Mouse (Mus musculus) MN1 (cell line): Measurements from ENCODE around the gene Zfp664.

Experiments
- DNase-seq: peaks from one replicate; pipeline ENCODE4 v3.0.0-alpha.2; 2016; ENCODE audit warnings: low spot score

The Zfp664 gene

DNA sequence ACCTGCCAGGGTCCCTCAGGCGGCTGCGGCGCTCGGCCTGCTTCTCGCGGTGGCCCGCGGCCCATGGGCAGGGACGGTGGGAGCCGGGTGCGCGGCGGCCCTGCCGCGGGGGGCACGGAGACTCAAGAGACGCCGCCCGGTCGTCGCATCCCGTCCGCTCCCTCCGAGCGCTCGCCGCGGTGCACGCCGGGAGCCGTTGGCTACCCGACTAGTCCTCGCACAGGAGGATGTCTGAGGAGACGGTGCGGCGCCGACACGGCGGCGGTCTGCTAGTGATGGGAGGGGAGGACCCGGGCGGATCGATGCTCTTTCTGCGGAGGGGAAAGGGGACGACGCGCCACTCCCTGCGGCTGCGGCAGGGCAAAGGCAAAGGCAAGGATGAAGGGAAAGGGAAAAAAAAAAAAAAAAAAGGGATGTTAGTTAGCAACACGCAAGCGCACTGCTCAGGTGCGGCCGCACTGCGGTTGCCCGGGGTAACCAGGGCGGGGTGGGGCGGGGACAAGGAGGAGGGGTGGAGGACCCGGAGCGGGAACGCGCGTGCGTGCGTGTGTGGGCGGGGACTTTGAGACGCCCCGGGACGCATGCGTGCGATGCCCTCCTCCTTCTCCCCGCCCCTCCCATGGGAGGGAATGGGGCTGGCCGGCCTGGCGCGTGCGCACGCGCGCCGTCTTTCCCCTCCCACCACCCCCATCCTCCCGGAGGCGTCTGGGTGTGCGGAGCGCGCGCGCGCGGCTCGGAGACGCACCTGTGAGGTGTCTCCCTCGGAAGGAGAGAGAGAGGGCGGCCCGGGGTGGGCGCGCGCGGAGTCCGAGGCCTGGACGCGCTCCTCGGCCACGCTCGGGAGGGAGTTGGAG, at the start of gene Zfp664, which contains the start of gene Ccdc92:
Gene Zfp664 (plus strand): TSS at position 679 of the 854 bp plus-strand sequence.
Gene Ccdc92 (minus strand): TSS at position 412 of the 854 bp plus-strand sequence.
- peak; percentile 98 for DNase-seq

DNA sequence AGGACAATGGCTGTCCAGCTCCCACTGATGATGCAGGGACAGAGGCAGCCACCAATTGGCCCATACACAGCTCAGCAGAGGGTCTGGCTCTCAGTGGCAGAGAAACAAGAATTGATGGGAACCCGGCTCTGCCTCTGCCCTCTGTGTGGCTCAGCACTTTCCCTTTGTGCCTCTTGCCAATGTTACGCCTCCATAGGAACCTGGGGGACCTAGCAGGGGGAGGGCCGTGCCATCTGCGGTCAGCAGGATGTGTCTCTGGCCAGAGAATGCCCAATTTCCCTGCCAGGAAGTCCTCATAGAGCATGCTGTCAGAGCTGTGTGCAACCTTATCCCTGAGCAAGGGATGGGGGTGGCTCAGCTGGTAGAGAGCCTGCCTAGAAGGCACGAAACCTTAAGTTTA, 47.7 kb upstream of the Zfp664 start:
- DNase-seq, result peak; percentile 18

DNA sequence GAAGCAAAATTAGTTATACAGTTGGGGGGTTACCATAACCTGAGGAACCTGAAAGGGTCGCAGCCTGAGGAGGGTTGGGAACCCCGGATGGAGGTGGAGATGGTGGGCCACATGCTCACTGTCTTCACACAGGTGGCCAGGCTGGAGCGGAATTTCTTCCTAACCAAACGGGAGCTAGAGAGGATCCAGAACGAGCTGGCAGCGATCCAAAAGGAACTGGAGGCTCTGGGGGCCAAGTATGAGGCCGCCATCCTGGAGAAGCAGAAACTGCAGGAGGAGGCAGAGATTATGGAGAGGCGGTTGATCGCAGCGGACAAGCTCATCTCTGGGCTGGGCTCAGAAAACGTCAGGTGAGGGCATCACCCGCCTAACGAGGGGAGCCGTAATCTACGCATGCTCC, 45.4 kb upstream of the Zfp664 start:
- no peak for DNase-seq

DNA sequence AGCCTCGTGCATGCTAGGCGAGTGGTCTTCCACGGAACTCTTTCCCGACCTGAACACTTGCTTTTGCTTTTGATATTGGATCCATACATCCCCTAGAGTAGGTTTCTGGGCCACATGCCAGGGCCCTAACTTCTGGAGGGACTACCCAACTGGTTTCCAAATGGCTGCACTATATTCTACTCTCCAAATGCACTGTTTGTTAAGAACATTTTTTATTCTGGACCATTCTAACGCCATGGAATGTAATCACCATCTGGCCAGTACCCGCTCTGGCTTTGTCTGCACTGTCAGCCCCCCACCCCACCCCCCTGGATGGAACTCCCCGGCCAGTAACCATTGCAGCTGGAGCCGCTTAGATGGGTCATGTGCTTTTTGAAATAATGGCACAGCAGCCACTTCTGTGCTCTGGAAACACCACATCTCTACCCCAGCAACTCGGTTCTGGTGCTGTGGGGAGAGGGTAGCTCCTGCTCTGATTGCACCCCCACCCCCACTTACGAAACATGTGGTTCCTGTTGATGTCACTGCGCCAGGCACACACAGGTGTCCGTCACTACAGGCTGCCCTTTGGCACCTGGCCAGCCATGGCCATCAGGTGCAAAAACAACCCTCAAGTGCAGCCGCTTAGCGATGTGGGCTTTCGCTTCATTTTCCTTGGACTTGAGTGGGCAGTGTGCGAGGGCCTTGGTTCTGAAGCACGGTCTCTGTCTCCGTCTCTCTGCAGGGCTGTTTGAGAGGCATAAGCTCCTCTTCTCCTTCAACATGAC, 40.2 kb upstream of the Zfp664 start:
- no peak for DNase-seq

DNA sequence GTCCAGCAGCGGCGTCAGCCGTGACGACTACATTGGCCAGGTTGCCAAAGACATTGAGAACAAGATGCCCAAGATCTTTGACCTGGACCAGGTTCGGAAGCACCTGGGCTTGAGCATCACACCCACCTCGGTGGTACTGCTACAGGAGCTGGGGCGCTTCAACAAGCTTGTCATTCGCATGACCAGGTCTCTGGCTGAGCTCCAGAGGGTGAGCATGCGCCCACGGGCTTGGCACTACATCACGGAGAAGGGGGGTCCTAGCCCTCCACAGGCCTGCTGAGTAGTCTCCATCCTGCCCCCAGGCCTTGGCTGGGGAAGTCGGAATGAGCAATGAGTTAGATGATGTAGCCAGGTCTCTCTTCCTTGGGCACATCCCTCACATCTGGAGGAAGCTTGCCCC, 32.2 kb upstream of the Zfp664 start:
- no peak for DNase-seq

DNA sequence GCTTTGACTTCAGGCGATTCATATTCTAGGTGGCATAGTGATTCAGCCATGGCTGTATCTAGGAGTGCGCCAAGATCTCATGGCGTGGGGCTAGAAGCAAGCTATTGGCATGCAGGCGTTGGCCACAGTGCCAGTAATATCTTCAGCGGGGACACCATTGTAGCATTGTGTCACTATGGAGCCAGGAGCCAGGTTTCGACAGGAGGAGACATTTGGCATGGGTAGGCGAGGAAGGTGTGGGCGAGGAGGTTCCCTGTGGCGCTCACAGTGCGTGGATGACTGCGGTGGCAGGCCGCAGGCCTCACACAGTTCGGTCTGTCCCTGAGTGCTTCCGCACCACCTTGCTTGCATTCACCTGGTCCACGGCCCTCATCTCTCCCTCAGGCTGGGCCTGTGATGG, 27.3 kb upstream of the Zfp664 start:
- DNase-seq, result no peak

DNA sequence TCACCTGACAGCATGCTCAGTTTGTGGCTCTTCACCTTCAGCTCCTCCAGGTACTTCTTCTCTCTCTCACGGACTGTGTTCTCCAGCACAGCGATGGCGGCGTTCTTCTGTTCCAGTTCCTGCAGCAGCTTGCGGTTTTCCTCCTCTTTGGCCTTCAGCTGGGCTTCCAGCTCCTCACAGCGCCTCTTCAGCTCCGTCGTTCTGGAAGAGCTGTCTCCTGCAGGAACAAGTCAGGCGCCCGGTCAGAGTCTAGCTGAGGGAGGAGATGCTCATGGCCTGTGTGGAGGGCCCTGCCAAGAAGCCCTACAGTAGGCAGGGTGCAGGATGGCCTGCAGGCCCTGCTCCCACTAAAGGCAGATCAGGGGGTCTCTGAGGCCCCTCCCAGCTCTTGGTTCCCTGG, 26.4 kb upstream of the Zfp664 start:
- DNase-seq, result no peak

DNA sequence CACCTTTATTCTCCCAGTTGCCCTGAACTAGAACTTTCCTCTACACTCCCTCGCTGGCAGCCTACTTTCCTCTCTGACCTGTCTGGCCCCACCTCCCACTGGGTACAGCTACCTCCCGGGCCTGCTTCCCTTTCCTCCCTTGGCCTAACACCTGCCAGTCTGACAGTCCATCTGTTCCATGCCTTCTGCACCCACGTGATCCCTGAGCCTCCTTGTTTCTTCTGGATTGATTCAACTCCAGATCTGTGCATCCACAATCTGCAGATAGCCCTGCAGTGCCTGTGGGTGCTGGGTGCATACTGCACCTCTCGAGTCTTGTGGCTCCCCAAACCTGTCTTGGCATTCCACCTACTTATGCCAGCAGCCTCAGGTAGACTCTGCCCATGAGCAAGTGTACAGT, 25.9 kb upstream of the Zfp664 start:
- no peak for DNase-seq

DNA sequence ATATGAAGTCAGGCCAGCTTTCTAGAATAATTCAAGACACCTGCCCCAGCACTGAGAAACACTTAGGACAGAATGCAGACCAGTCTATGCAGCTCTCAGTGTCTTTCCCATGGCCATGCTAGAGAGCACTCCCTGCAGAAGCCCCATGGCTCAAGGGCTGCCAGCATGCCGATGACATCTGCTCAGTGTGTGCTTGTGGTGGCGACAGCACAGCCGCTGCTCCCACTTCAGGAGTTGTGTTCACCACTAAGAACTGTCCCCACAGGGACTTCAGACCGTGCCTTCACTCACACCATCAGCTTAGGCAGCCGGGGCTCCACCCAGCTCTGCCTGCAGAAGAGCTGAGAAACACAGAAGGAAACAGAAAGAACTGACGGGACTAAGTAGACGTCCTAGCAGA, 22.3 kb upstream of the Zfp664 start:
- no peak for DNase-seq

DNA sequence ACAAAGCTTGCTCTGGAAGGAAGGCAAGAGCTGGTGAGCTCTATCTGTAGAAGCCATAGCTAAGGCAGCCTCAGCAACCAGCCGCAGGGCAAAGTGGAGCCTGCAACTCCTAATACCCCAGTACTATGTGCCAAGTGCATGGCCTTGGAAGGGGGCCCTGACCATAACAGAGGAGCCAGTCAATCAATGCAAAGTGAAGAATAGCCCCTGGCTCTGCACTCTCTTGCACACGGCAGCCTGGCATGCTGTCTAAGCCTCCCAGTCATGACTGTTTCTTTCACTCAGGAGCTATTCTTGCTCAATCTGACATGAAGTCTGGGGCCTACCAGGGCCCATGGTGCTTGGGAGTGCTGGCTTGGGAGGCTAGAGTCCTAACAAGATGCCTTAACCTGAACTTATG, 21.8 kb upstream of the Zfp664 start:
- no peak for DNase-seq

DNA sequence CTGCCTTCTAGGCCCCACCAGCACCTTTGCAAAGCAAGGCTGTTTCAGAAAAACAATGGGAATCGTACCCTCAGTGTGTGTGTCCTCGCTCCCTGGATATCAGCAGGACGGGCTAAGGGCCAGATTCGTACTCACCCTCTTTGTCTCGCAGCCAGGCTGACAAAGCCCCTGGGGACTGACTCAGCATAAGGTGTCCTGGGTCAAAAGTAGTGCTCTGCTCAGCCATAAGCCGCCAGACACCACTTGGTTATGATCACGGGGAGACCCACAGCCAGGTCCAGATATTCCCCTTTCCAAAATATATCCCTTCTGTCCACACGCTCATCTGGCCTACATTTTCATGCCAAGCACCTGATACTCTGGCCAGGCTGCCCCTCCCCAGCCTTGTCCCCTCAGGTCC, 19.1 kb upstream of the Zfp664 start:
- peak; percentile 52 for DNase-seq

DNA sequence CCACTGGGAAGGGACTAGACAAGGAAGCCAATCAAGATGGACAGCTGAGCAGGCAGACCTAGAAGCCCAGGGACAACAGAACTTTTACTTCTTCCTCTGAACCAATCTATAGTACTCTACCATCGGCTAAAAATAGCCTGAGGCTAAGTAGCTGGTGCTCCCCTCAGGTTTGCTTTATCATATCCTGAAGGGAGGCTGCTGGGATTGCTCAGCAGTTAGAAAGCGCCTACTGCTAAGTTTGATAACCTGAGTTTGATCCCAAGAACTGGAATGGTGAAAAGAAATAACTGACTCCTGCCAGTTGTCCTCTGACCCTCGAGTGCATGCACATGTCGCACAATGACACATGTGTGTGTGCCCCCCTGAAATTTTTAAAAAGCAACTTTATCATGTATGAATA, 17.6 kb upstream of the Zfp664 start:
- no peak for DNase-seq

DNA sequence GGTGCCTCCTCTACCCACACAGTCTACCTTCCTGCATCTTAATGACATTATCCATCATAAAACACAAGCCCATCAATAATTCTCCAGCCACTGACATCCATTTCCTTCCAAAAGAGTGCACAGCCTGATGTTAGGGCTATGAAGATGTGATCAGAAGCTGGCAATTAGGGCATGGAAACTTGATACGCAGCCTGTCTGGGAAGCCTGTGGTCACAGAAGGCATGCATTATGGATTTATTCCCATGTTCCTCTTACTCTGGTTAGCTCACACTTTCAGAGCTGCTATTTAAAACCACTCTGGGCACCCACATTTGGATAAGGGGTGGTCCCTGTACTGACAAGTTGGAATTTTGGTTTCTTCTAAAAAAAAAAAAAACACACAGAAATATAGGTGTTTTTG, 15.5 kb upstream of the Zfp664 start:
- peak; percentile 22 for DNase-seq

DNA sequence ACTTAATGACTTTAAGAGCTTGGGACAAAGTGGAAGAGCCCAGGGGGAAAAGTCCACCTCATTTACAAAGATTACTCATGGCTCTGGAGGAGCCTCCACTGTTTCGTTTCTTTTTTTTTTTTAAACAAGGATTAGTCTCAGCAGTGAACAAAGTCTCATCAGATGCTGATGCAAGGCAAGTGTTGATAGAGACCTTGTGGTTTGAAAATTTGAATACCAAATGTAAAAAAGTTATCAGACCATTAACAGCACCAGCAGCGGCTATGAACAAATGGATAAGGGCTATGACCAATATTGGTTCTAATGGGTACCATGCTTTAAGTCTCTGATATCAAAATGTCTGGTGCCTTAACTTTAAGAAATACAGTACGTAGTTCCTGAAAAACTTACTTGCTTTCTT, 13.5 kb upstream of the Zfp664 start:
- DNase-seq, result no peak

DNA sequence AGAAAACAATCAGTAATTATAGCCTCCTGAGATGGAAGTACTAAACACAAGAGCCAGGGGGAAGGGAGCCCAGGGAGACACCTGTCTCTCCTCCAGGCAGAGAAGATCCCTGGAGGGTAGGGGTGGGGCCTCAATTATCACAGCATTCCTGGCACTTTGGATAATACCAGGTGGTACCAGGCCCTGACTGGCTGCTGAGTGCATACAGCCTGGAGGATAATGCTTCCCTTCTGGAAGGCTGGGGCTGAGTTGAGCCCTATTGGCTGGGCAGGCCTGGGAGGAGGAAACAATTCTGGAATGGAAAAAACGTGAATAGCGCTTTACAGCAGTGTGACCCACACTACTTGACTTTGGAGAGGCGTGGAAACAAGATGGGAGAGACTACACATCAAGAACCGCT, 10.9 kb upstream of the Zfp664 start:
- DNase-seq, result no peak

DNA sequence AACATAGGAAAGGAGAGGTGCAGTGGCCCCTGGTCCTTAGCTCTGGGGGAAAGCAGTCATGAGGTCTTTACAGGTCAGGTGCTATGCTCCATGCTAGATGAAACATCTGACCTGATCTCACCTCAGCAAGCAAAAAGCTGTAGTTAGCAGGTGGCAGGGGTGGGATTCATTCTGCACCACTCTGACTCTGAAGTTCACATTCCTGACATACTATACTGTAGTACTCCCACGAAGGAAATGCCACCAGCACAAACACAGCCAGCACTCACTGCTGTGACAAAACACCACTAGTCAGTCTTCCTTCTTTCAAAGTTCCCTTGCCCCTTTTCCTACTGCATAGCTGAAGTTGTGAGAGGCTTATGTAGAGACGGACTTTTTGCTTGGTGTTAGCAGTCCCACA, 10.2 kb upstream of the Zfp664 start:
- no peak for DNase-seq

DNA sequence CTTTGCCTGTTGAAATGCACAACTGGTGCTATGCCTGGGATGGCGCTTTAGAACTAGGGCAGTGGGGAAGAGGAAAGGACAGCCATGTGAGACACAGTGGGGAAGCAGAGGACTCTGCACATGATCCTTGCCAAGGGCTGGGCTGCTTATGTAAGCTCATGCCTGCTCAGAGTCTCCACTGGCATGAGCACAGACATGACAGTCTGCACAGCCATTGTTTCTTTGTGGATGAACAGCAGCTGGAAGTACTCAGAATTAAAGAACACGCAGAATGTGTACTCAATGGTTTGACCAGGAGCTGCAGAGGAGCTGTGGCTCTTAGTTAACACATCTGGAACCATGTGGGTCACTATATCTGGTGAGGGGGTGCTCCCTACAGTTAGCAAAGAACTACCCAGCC, 9.4 kb upstream of the Zfp664 start:
- DNase-seq, result peak; percentile 16

DNA sequence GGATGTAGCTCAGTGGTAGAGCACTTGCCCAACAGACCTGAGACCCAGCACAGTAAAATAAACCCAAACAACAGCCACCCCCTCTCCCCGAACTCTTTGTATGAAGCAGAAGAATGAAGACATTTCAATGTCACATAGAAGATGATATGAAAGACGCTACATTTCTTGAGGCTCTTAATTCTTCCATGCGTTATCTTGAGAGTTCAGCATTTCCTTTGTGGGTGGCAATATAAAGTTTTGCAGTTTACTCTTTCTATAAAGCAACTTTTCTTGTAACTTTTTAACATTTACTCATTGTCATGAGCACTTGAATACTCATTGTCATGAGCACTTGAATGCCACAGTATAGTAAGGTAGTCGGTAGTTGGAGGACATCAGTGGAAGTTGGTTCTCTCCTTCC, 8.3 kb upstream of the Zfp664 start:
- no peak for DNase-seq

DNA sequence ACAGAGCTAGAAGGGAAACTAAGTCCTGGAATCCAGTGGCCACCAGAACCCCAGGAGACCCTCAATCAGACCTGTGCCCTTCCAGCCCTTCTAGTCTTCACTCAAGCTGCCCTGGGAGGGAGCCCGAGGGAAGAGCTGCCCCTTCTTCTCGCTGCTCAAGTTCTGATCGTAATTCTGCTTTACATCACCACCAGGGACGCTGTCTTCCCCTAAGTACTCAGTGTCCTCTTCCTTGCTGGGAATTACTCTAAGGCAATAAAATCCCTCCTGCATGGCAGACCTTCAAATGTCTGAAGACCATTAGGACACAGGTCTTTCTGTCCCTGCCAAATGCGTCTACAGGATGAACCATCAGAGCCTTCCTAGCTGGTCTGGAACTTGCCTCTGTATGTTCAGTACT, 2.5 kb upstream of the Zfp664 start:
- peak; percentile 67 for DNase-seq

DNA sequence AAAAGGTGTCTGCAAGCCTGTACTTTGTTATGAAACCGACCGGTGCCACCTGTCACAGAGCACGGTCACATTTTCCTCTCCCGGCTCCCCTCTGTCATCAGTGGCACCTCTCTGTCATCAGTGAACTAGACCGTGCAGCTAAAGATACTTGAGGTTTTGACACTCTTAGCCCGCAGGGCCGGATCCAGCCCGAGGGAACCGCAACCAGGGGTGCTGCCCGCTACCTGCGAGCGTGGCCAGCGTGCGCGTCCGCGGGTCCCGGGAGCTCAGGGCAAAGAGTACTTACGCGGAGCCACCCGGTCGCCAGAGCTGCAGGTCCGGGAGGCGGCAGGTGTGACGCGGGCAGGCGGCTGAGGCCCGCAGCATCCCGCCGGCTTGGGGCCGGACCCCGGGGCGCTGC, 1.0 kb upstream of the Zfp664 start:
- peak; percentile 37 for DNase-seq

DNA sequence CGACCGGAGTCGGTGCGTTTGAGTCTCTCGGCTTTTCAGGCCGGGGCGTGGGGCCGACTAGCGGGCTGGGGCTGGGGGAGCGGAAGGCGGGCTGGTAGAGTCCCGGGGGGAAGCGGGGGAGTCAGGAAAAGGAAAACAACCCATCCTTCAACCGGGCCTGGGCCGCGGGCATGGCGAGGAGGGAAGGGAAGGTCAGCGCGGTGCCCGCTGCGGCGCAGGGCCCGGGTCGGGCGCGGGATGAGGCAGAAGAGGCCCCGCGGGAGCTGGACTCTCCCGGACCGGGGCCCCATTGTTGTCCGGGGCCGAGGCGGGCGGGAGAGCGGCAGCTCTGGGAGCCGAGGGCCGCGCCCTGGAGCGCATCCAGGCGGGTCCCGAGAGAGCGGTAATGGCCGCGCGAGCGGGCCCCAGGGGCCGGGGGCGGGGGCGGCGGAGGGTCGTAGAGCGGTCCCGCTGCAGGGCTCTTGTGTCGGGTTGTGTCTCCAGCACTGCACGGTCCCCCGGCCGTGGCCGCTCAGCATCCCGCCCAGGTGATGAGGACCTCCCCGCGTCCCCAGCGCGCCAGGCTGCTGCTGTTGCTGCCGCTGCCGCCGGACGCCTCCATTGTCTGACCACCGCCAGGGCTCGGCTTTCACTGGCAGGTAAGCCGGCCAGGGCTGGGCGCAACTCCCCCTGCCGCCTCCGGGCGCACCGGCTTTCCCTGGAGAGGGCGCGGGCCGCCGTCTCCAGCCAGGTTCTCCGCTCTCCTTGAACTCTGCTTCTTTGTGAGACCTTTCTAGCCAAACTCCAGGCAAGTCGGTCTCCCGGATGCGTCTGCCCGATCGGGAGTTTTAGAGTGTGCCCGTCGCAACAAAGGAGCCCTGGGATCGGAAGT, 615 bp downstream of the Zfp664 start:
- DNase-seq, result peak; percentile 61

DNA sequence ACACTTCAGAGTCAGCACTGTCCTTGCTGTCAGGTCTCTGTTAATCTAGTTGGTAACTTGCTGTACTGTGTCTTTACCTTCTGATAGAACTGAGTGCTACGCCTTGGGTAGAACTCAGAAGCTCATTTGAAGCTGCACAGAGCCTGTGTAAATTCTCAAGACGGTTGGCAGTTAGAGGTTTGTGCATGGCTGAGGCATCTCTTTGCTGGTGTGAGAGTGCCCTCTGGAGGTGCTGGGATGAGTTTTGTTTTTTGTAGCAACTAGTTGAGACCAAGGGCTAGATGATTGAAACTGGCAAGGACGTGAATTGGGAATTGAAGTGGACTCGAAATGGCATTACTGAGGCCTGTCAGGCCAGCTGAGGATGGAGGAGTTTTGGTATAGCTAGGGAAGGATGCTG, 6.5 kb downstream of the Zfp664 start:
- DNase-seq, result peak; percentile 73
